Mouse (Mus musculus): ENCODE data around the gene Mrps10. TPM values are rescaled to one million over a fixed set of nuclear protein-coding genes. Genes with fewer than 3 reads are reported as not detected.
"Not testable (repeated sequence)": the region's sequence is repeated elsewhere in the genome, so short reads cannot be mapped to it uniquely, and the experiment has no call there.

Mrps10 gene
- polyA plus RNA-seq, 1 experiment from 2014 or later = 64.6 TPM

- peaks cover 48% of the 10 kb centered on the region for H3K36me3 ChIP-seq
- not testable (repeated sequence) for H3K9ac ChIP-seq; H3K4me2 ChIP-seq; ATAC-seq (ENCODE audit: insufficient number of reproducible peaks, low FRiP score); H3K9me3 ChIP-seq (replicated peaks); H3K27me3 ChIP-seq (replicated peaks); H3K4me1 ChIP-seq (replicated peaks); H3K4me3 ChIP-seq; H3K27ac ChIP-seq (ENCODE audit: poor library complexity, severe bottlenecking)
- 53% methylated on average over 5 of the region's 5 CpGs for WGBS
Measured at GRCm38 (mm10) chr17:47332664-47333063, 36.0 kb upstream of the Mrps10 start.

GRCm38 (mm10) chr17:47333409-47333808 is 35.3 kb upstream of the Mrps10 start:
- Histone ChIP-seq H3K4me2 (no peak overlapping the region), H3K9ac (no peak overlapping the region), H3K9me3 (replicated peaks) (no peaks in the 10 kb centered on the region), H3K27ac (ENCODE audit: poor library complexity, severe bottlenecking) (no peak overlapping the region), H3K4me1 (replicated peaks) (peaks cover 7% of the 10 kb centered on the region), H3K36me3 (peaks cover 49% of the 10 kb centered on the region), H3K27me3 (replicated peaks) (no peaks in the 10 kb centered on the region), H3K4me3 (no peak overlapping the region)
- 59% methylated on average over 2 of the region's 2 CpGs for WGBS
- ATAC-seq (ENCODE audit: insufficient number of reproducible peaks, low FRiP score) = no peak

DNA sequence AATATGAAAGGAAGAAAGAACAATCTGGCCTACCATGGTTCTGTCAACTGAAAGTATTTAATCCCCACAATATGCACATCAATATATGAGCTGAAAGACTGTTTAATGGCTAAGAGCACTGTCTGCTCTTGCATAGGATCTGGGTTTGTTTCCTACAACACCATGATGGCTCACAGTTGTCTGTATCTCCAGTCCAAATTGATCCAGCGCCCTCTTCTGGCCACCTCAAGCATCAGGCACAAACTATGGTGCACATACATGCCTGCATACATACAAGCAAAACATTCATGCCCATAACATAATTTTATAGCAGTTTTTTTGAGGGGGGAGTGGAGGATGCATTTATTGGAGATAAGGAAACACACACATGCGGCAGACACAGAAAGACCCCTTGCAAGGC is 25.6 kb upstream of the Mrps10 start:
- Histone ChIP-seq H3K9me3 (replicated peaks) (peaks cover 5% of the 10 kb centered on the region), H3K9ac (no peak overlapping the region), H3K36me3 (peaks cover 91% of the 10 kb centered on the region), H3K27me3 (replicated peaks) (no peaks in the 10 kb centered on the region), H3K4me2 (no peak overlapping the region), H3K4me3 (no peak overlapping the region), H3K27ac (ENCODE audit: poor library complexity, severe bottlenecking) (no peak overlapping the region), H3K4me1 (replicated peaks) (no peaks in the 10 kb centered on the region)
- no peak for ATAC-seq (ENCODE audit: insufficient number of reproducible peaks, low FRiP score)
- WGBS = 72% methylated on average over 2 of the region's 2 CpGs

GRCm38 (mm10) chr17:47349721-47350319 is 18.9 kb upstream of the Mrps10 start:
- 73% methylated on average over 3 of the region's 3 CpGs for WGBS

DNA sequence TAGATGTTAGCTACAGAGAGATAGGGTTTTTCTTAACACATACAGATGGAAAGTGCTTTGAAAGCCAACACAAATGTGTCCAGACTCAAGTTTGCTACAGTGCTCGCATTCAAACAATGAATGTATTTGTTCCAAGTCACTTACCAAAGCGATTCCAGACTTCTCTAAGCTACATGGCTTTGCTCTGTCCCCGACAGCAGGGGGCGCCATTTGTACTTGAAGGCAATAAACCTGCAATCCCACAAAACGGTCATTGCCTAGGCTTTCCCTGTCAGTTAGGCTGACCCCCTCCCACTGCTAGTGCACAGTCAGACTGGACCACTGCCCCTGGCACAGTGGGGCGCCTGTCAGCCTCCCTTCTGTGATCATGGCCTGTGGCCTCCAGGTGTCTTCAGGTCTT is 8.7 kb upstream of the Mrps10 start:
- Histone ChIP-seq H3K27me3 (replicated peaks) (no peaks in the 10 kb centered on the region; the same call in 1 of the 2 replicates), H3K9ac (no peak overlapping the region), H3K36me3 (peaks cover 45% of the 10 kb centered on the region), H3K4me3 (no peak overlapping the region), H3K4me2 (no peak overlapping the region), H3K27ac (ENCODE audit: poor library complexity, severe bottlenecking) (no peak overlapping the region), H3K9me3 (replicated peaks) (no peaks in the 10 kb centered on the region), H3K4me1 (replicated peaks) (no peaks in the 10 kb centered on the region)
- WGBS = 52% methylated on average over 6 of the region's 6 CpGs
- no peak for ATAC-seq (ENCODE audit: insufficient number of reproducible peaks, low FRiP score)

More at GRCm38 (mm10) chr17:47349721-47350319, 18.9 kb upstream of the Mrps10 start:
- H3K27ac ChIP-seq (ENCODE audit: poor library complexity, severe bottlenecking) = no peak overlapping the region
- ATAC-seq (ENCODE audit: insufficient number of reproducible peaks, low FRiP score) = no peak
- no peak overlapping the region for H3K9ac ChIP-seq
- H3K36me3 ChIP-seq = peaks cover 92% of the 10 kb centered on the region
- H3K9me3 ChIP-seq (replicated peaks) = peaks cover 20% of the 10 kb centered on the region
- no peaks in the 10 kb centered on the region for H3K4me1 ChIP-seq (replicated peaks)
- no peak overlapping the region for H3K4me2 ChIP-seq
- no peak overlapping the region for H3K4me3 ChIP-seq
- no peaks in the 10 kb centered on the region for H3K27me3 ChIP-seq (replicated peaks)

DNA sequence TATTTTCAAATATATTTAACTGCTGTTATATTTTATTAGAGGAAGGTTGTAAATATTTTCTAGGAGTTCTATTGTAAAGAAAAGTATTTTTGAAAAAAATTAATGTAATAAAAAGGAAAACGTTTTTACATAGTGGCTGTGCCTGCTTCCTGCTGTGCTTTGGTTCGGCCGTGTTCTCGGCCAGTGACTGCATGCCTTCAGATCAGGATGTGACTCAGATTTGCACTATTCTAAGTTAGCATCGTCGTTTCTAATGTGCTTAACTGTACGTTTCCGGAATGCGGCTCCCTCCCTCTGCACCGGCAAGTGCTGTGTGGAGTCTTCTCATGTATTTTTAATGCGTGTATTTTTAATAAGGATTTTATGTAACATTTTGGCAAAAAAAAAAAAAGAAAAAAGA is 7.3 kb upstream of the Mrps10 start:
- ATAC-seq (ENCODE audit: insufficient number of reproducible peaks, low FRiP score) = no peak
- 62% methylated on average over 11 of the region's 11 CpGs for WGBS
- no peaks in the 10 kb centered on the region for H3K4me1 ChIP-seq (replicated peaks)
- no peak overlapping the region for H3K9ac ChIP-seq
- peaks cover 6% of the 10 kb centered on the region for H3K27me3 ChIP-seq (replicated peaks)
- no peak overlapping the region for H3K4me3 ChIP-seq
- no peak overlapping the region for H3K4me2 ChIP-seq
- H3K9me3 ChIP-seq (replicated peaks) = no peaks in the 10 kb centered on the region
- peaks cover 32% of the 10 kb centered on the region for H3K36me3 ChIP-seq
- H3K27ac ChIP-seq (ENCODE audit: poor library complexity, severe bottlenecking) = no peak overlapping the region

- H3K9ac ChIP-seq = peak overlapping the region; percentile 71
- peak overlapping the region; percentile 91 for H3K4me2 ChIP-seq
- 2% methylated on average over 20 of the region's 20 CpGs for WGBS
- no peak; the same call in 1 of the 2 replicates for ATAC-seq (ENCODE audit: insufficient number of reproducible peaks, low FRiP score)
- H3K9me3 ChIP-seq (replicated peaks) = no peaks in the 10 kb centered on the region
- no peak overlapping the region for H3K27ac ChIP-seq (ENCODE audit: poor library complexity, severe bottlenecking)
- H3K4me1 ChIP-seq (replicated peaks) = peaks cover 4% of the 10 kb centered on the region
- H3K27me3 ChIP-seq (replicated peaks) = peaks cover 19% of the 10 kb centered on the region
- H3K36me3 ChIP-seq = peaks cover 19% of the 10 kb centered on the region
- H3K4me3 ChIP-seq = peak overlapping the region; percentile 67
Measured at GRCm38 (mm10) chr17:47369087-47369443, 378 bp downstream of the Mrps10 start.

- no peak overlapping the region for H3K4me2 ChIP-seq
- 15% methylated on average over 4 of the region's 4 CpGs for WGBS
- ATAC-seq (ENCODE audit: insufficient number of reproducible peaks, low FRiP score) = no peak
- H3K9me3 ChIP-seq (replicated peaks) = no peaks in the 10 kb centered on the region
- peaks cover 4% of the 10 kb centered on the region for H3K4me1 ChIP-seq (replicated peaks)
- peaks cover 11% of the 10 kb centered on the region; the same call in 1 of the 2 replicates for H3K27me3 ChIP-seq (replicated peaks)
- no peak overlapping the region for H3K4me3 ChIP-seq
- H3K9ac ChIP-seq = no peak overlapping the region
- no peak overlapping the region for H3K27ac ChIP-seq (ENCODE audit: poor library complexity, severe bottlenecking)
- H3K36me3 ChIP-seq = peaks cover 41% of the 10 kb centered on the region
Measured at GRCm38 (mm10) chr17:47371451-47371850, 2.8 kb downstream of the Mrps10 start.

- Histone ChIP-seq H3K4me1 (replicated peaks) (peaks cover 4% of the 10 kb centered on the region), H3K9me3 (replicated peaks) (no peaks in the 10 kb centered on the region), H3K27ac (ENCODE audit: poor library complexity, severe bottlenecking) (no peak overlapping the region), H3K4me3 (no peak overlapping the region), H3K27me3 (replicated peaks) (no peaks in the 10 kb centered on the region), H3K4me2 (no peak overlapping the region), H3K36me3 (peaks cover 67% of the 10 kb centered on the region), H3K9ac (no peak overlapping the region)
- ATAC-seq (ENCODE audit: insufficient number of reproducible peaks, low FRiP score) = no peak
- 83% methylated on average over 6 of the region's 6 CpGs for WGBS
Measured at GRCm38 (mm10) chr17:47373991-47374390, 5.3 kb downstream of the Mrps10 start.

GRCm38 (mm10) chr17:47376779-47377280 is 8.1 kb downstream of the Mrps10 start:
- Histone ChIP-seq H3K4me1 (replicated peaks) (no peaks in the 10 kb centered on the region), H3K27me3 (replicated peaks) (no peaks in the 10 kb centered on the region), H3K36me3 (peaks cover 95% of the 10 kb centered on the region), H3K4me3 (no peak overlapping the region), H3K4me2 (no peak overlapping the region), H3K9me3 (replicated peaks) (no peaks in the 10 kb centered on the region), H3K27ac (ENCODE audit: poor library complexity, severe bottlenecking) (no peak overlapping the region), H3K9ac (no peak overlapping the region)
- no peak for ATAC-seq (ENCODE audit: insufficient number of reproducible peaks, low FRiP score)
- WGBS = 91% methylated on average over 6 of the region's 6 CpGs

DNA sequence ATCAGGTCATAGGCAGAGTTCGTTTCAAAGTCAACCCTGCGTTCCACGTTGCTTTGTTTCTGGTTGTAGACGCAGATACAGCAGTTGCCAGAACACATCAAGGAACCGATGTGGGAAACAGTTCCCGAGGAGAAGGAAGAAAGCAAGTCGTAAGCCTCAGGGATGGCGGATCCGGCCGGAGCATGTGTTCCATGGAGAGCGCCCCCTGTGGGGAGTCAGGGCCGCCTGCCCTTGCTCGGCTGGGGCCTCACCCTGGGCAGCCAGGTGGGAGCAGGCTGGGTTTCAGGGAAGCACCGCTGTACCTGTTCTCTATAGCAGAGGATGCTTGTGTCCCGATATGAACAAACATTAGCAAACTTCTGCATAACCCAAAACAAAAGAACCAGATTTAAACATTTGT is 9.4 kb downstream of the Mrps10 start:
- no peak overlapping the region for H3K27ac ChIP-seq (ENCODE audit: poor library complexity, severe bottlenecking)
- H3K4me1 ChIP-seq (replicated peaks) = no peaks in the 10 kb centered on the region
- H3K9ac ChIP-seq = no peak overlapping the region
- peaks cover 84% of the 10 kb centered on the region for H3K36me3 ChIP-seq
- no peak overlapping the region for H3K4me2 ChIP-seq
- WGBS = 83% methylated on average over 15 of the region's 15 CpGs
- H3K27me3 ChIP-seq (replicated peaks) = no peaks in the 10 kb centered on the region
- H3K4me3 ChIP-seq = no peak overlapping the region
- no peaks in the 10 kb centered on the region for H3K9me3 ChIP-seq (replicated peaks)
- no peak for ATAC-seq (ENCODE audit: insufficient number of reproducible peaks, low FRiP score)

- H3K4me2 ChIP-seq = no peak overlapping the region
- no peak for ATAC-seq (ENCODE audit: insufficient number of reproducible peaks, low FRiP score)
- H3K4me3 ChIP-seq = no peak overlapping the region
- H3K9me3 ChIP-seq (replicated peaks) = peaks cover 9% of the 10 kb centered on the region
- WGBS = 77% methylated on average over 11 of the region's 11 CpGs
- H3K4me1 ChIP-seq (replicated peaks) = no peaks in the 10 kb centered on the region
- no peaks in the 10 kb centered on the region for H3K27me3 ChIP-seq (replicated peaks)
- H3K27ac ChIP-seq (ENCODE audit: poor library complexity, severe bottlenecking) = no peak overlapping the region
- H3K36me3 ChIP-seq = peaks cover 60% of the 10 kb centered on the region
- no peak overlapping the region for H3K9ac ChIP-seq
Measured at GRCm38 (mm10) chr17:47381917-47382316, 13.2 kb downstream of the Mrps10 start.

Measured in heart, embryonic 12.5 days (tissue).